8 mouse cellular contexts compared by ENCODE assay signal in the genomic region with DNA sequence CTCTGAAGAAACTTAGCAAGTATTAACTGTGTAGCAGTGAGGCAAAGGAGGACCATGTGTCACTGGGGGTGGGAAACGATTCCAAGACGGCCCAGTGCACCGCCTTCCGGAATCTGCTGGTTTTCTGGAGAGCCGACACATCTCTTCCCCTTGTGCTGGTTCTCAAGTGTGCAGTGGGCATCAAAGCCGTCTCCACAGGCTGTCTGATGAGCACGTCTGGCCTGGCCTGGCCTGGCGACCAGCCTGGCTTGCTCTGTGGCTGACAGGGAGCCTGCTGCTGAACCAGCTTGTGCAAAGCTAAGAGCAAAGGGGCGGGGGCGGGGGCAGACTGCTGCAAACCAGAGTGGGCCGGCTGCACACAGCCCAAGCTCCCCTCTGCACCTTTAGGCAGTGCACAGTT. TPM values are rescaled to one million over a fixed set of nuclear protein-coding genes. Genes with fewer than 3 reads are reported as not detected.
A peak's percentile ranks its signal among the peaks of the same experiment; 100 is the strongest.
DNase-seq lines count a peak whose midpoint lies in the region; ATAC-seq and TF ChIP-seq lines count a peak whose summit lies in the region.
"Had no signal": no experiment of that assay in that cellular context is flagged by ENCODE, and none has a peak within 500 bp of the region (broad histone marks: within the 10 kb centered on the region; RNA-seq: fewer than 3 reads in every experiment).

No protein-coding gene starts in this region.

- H3K36me3 ChIP-seq in hindbrain, postnatal 0 days (ENCODE audit: insufficient read depth, low read length) = no peaks in the 10 kb centered on the region

- no peaks in the 10 kb centered on the region for H3K9me3 ChIP-seq in hindbrain, postnatal 0 days (ENCODE audit: low read length)

- no peak for TF ChIP-seq CTCF in layer of hippocampus, adult 2 months (conservative IDR thresholded peaks at IDR 0.05)
- TF ChIP-seq CTCF in brain, embryonic 14.5 days (IDR thresholded peaks at IDR 0.05; ENCODE audit: borderline replicate concordance, extremely low read depth, insufficient read depth, insufficient read length) = no peak
- TF ChIP-seq CTCF in hindbrain, postnatal 0 days (IDR thresholded peaks at IDR 0.05; ENCODE audit: low read depth) = no peak

- no peaks in the 10 kb centered on the region for H3K27me3 ChIP-seq in hindbrain, postnatal 0 days (ENCODE audit: insufficient read depth, low read length)

- peak; percentile 84 for ATAC-seq in hindbrain, postnatal 0 days
- ATAC-seq: activated CD4-positive, CD25-positive, alpha-beta regulatory T cell, adult 4 months had no signal

- WGBS in hindbrain, postnatal 0 days = 33% methylated on average over 11 of the region's 11 CpGs

- no peak for TF ChIP-seq POLR2A in brain, embryonic 14.5 days (IDR thresholded peaks at IDR 0.05; ENCODE audit: borderline replicate concordance, extremely low read depth, insufficient read depth, insufficient read length, poor library complexity, severe bottlenecking)

- H3K27ac ChIP-seq in layer of hippocampus, adult 2 months = peak overlapping the region; percentile 99
- H3K27ac ChIP-seq in hindbrain, postnatal 0 days = peak overlapping the region; percentile 60

- H3K4me2 ChIP-seq in hindbrain, postnatal 0 days (ENCODE audit: low read depth, low read length) = no peak overlapping the region

- no peak overlapping the region; the same call in 1 of the 2 replicates for H3K4me3 ChIP-seq in layer of hippocampus, adult 2 months
- H3K4me3 ChIP-seq in hindbrain, postnatal 0 days (ENCODE audit: low read length) = no peak overlapping the region

- H3K9ac ChIP-seq in hindbrain, postnatal 0 days (replicated peaks; ENCODE audit: low read length) = 0 out of 2 replicates have a peak overlapping the region, but pooled peaks have one; percentile 33

- H3K4me1 ChIP-seq in hindbrain, postnatal 0 days (ENCODE audit: insufficient read depth, low read length) = peaks cover 21% of the 10 kb centered on the region; the same call in 1 of the 2 replicates

- no peak for DNase-seq in layer of hippocampus, adult 2 months (ENCODE audit: low spot score in 2 of 2)
- DNase-seq in layer of hippocampus, adult 9-10 months (ENCODE audit: low spot score) = no peak
- peak; percentile 64 for DNase-seq in brain, embryonic 14.5 days (ENCODE audit: low read depth)
- peak; percentile 57 for DNase-seq in cerebellum, adult 8-10 months
- DNase-seq in hindbrain, postnatal 0 days (ENCODE audit: low spot score) = peak; percentile 73
- DNase-seq in retina, postnatal 1 day = no peak
- DNase-seq in urinary bladder, adult 18-20 months (ENCODE audit: low spot score in 2 of 2) = no peak

RNA-seq across cellular contexts. Expression of a gene that starts 14.5 kb away (rescaled TPM):
- 100 to 1,000 TPM; 226 to 239 TPM for total RNA-seq in layer of hippocampus, adult 2 months (2021)
- polyA plus RNA-seq in brain, embryonic 14.5 days (2012; rRNA removed) = 77.4 and 90.5 TPM in 2 replicates
- total RNA-seq in hindbrain, postnatal 0 days (2014; rRNA removed) = 69.1 and 74.1 TPM in 2 replicates
- 47.0 and 47.3 TPM in 2 replicates for polyA plus RNA-seq in hindbrain, postnatal 0 days (2015; fragmentation: Nextera tagmentation; extraction: Ambion mirVana)

Comparison
In these comparisons a context has a peak if more than half of its experiments do, and no peak if none do; other contexts are left out.
1. DNase-seq: peak in brain, embryonic 14.5 days (single experiment), cerebellum, adult 8-10 months (single experiment) and hindbrain, postnatal 0 days (single experiment); none in layer of hippocampus, adult 2 months (0 of 2), layer of hippocampus, adult 9-10 months (single experiment), retina, postnatal 1 day (single experiment) and urinary bladder, adult 18-20 months (0 of 2).